Mouse (Mus musculus) stomach, embryonic 15.5 days (tissue): ENCODE measurements around the gene Col23a1. TPM values are rescaled to one million over a fixed set of nuclear protein-coding genes. Genes with fewer than 3 reads are reported as not detected.

Experiments used
- ATAC-seq: fragments of 200-750 bp; cut with Nextera tagmentation; 2 replicates; pipeline ENCODE4 v1.8.0; 2017; ENCODE audit warnings: low read depth, moderate number of reproducible peaks, moderate TSS enrichment; ENCODE audit not compliant: insufficient read depth, low FRiP score
- H3K27ac ChIP-seq: fragments of 300-500 bp; sonication (generic); 2 replicates; pipeline ENCODE4 v1.5.1; 2015; ENCODE audit warnings: mild to moderate bottlenecking, inconsistent platforms
- H3K27me3 ChIP-seq: fragments of 300-500 bp; sonication (generic); replicated peaks from 2 replicates; pipeline ENCODE4 v1.6.1; 2015; ENCODE audit warnings: inconsistent platforms
- H3K36me3 ChIP-seq: fragments of 300-500 bp; sonication (generic); 2 replicates; pipeline ENCODE4 v1.6.1; 2015; ENCODE audit warnings: inconsistent platforms
- H3K4me1 ChIP-seq: fragments of 300-500 bp; sonication (generic); 2 replicates; pipeline ENCODE4 v1.6.1; 2015; ENCODE audit warnings: inconsistent platforms
- H3K4me2 ChIP-seq: fragments of 300-500 bp; sonication (generic); 2 replicates; pipeline ENCODE4 v1.6.1; 2015; ENCODE audit warnings: mild to moderate bottlenecking, inconsistent platforms
- H3K4me3 ChIP-seq: fragments of 300-500 bp; sonication (generic); replicated peaks from 2 replicates; pipeline ENCODE4 v1.5.1; 2015; ENCODE audit warnings: inconsistent platforms
- H3K9ac ChIP-seq: fragments of 300-500 bp; sonication (generic); 2 replicates; pipeline ENCODE4 v1.6.1; 2015; ENCODE audit warnings: inconsistent platforms
- H3K9me3 ChIP-seq: fragments of 300-500 bp; sonication (generic); 2 replicates; pipeline ENCODE4 v1.6.1; 2016; ENCODE audit warnings: inconsistent platforms
- WGBS: fragments of 180-500 bp; shearing (Covaris S2); methylation state at CpG from one replicate; pipeline ENCODE4 v1.1.7; 2015; 5-methylcytosine and 5-hydroxymethylcytosine counted together
- polyA plus RNA-seq: library from polyadenylated mRNA; unstranded; fragments of >200 nt; fragmentation: Nextera tagmentation; extraction: Ambion mirVana; gene quantifications from 2 replicates; pipeline ENCODE4 v1.2.1, GENCODE M21; 2015

The Col23a1 gene
- polyA plus RNA-seq, 1 experiment from 2014 or later = 18.6 TPM

DNA sequence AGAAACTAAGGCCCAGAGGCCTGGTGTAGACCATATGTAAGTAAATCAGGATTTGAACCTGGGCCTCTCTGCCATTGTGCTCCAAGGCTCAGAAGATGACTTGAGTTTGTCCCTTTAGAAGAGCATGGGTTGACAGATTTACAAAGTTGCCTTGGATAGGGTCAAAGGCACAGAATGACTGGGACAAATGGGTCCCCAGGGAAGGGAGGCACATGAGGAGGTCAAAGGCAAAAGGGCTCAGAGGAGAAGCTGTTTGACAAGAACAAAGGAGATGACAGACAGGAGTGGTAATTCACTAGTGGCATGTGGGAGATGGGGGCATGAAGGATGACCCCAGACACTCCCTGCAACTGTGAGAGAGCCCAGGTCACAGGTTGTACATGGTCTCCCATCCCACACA, 210.1 kb downstream of the Col23a1 start:
- no peaks in the 10 kb centered on the region for H3K9me3 ChIP-seq
- peaks cover 10% of the 10 kb centered on the region for H3K4me1 ChIP-seq
- ATAC-seq = no peak
- no peak overlapping the region for H3K4me3 ChIP-seq
- no peaks in the 10 kb centered on the region for H3K27me3 ChIP-seq
- no peak overlapping the region for H3K27ac ChIP-seq
- H3K9ac ChIP-seq = no peak overlapping the region
- H3K4me2 ChIP-seq = no peak overlapping the region
- H3K36me3 ChIP-seq = no peaks in the 10 kb centered on the region

DNA sequence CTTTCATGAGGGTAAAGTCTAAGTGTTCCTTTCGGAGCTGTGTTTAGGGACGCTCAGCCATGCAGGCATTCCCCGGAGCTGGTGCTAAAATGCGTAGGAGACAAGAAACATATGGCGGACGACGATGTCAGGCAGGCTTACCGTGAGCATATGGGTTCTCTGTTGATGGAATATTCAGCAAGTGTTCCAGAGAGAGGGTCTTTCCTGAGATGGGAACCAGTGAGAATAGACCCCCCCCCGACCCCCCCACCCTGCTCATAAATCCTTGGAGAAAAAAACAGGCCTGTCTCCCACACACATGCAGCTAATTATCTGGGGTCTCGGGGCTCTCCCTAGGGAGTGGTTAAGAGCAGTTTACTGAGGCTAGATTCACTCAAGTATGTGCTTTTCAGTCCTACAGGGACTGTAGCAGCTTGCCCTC, 212.7 kb downstream of the Col23a1 start:
- Histone ChIP-seq H3K4me2 (peak overlapping the region; percentile 23; the same call in 1 of the 2 replicates), H3K36me3 (no peaks in the 10 kb centered on the region), H3K27me3 (no peaks in the 10 kb centered on the region), H3K27ac (peak overlapping the region; percentile 28; the same call in 1 of the 2 replicates), H3K4me1 (peaks cover 10% of the 10 kb centered on the region), H3K9me3 (no peaks in the 10 kb centered on the region), H3K4me3 (no peak overlapping the region), H3K9ac (no peak overlapping the region)
- ATAC-seq = no peak
- 30% methylated on average over 10 of the region's 10 CpGs for WGBS

DNA sequence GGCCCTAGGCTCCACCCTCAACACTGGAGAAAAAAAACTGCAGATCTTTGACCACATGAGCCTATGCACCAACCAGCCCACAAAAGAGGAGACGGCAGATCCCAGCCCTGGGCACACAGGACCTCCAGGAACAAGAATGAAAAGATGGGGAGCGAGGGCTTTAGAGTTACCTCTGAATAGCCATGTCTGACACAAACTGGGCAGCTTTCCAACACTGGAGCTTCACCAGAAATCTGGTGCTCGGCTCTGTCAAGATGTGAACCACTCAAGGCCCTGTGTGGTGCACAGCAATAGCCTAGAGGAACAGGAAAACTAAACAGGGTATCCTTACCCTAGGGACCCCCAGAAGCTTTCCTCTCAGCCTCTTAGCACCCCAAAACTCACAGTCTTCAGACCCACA, 215.2 kb downstream of the Col23a1 start:
- H3K4me3 ChIP-seq = no peak overlapping the region
- no peaks in the 10 kb centered on the region for H3K27me3 ChIP-seq
- no peak overlapping the region for H3K9ac ChIP-seq
- H3K4me2 ChIP-seq = no peak overlapping the region
- H3K9me3 ChIP-seq = no peaks in the 10 kb centered on the region
- no peak overlapping the region for H3K27ac ChIP-seq
- H3K4me1 ChIP-seq = peaks cover 17% of the 10 kb centered on the region
- ATAC-seq = no peak
- 41% methylated on average over 3 of the region's 3 CpGs for WGBS
- no peaks in the 10 kb centered on the region for H3K36me3 ChIP-seq

DNA sequence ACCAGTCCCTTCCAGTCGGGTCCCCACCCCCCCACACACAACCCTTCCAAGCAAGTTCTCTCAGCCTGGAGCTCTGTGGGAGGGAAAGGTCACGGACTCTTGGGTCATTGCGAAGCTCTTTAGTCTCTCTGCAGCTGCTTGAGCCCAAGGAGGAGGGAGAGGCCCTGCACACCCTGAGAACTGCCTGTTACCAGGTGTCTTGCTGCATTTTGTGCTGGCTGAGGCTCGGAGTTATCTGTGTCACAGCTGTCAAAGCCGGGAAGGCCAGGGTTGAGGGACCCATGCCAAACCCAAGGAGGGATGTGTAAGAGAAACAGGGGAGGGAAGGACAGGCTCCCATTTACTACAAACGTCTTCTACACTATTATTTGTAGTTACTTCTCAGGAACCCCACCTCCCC, 218.3 kb downstream of the Col23a1 start:
- Histone ChIP-seq H3K4me1 (peaks cover 17% of the 10 kb centered on the region), H3K9me3 (no peaks in the 10 kb centered on the region), H3K9ac (no peak overlapping the region), H3K4me2 (no peak overlapping the region), H3K4me3 (no peak overlapping the region), H3K27ac (no peak overlapping the region), H3K27me3 (no peaks in the 10 kb centered on the region), H3K36me3 (no peaks in the 10 kb centered on the region)
- 43% methylated on average over 6 of the region's 6 CpGs for WGBS
- ATAC-seq = no peak

DNA sequence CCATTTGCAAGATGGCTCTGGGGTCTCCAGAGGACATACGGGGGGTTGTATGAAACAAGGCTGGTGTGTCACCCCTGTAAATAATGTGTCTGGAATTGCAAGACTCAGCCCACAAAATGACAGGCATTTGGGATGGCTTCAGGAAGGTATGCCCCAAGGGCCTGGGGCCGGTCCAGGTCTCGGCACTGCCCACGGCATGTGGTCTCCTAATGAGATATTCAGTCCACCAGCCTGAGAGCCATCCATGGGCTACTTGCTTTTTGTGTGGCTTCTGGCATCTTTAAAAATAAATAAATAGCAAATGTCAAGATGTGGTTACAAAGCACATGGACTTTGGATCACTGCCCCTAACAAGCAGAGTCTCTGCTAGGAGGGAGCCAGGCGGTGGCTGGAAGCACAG, 219.5 kb downstream of the Col23a1 start:
- H3K4me1 ChIP-seq = peaks cover 7% of the 10 kb centered on the region
- H3K27me3 ChIP-seq = no peaks in the 10 kb centered on the region
- H3K9me3 ChIP-seq = no peaks in the 10 kb centered on the region
- 86% methylated on average over 5 of the region's 5 CpGs for WGBS
- H3K4me2 ChIP-seq = no peak overlapping the region
- no peak overlapping the region for H3K9ac ChIP-seq
- no peak overlapping the region for H3K27ac ChIP-seq
- no peaks in the 10 kb centered on the region for H3K36me3 ChIP-seq
- no peak for ATAC-seq
- no peak overlapping the region for H3K4me3 ChIP-seq

DNA sequence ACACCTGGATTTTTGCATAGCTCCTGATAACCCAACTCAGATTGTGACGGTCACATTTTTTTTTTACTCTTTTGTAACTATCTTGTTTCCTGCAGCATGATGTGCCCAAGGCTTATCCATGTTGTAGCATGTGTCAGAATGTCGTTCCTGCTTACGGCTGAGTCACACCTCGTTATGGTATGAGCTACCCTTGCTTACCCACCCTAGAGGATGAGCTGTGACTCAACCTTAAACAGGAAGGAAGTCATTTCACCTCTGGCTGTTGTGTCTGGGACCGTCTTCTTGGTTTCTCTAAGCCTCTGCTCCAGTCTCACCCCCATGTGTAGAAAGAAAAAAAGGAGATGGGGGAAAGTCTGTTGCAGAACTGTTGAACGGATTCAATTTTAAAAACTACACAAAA, 223.3 kb downstream of the Col23a1 start:
- Histone ChIP-seq H3K4me3 (no peak overlapping the region), H3K9me3 (no peaks in the 10 kb centered on the region), H3K4me2 (no peak overlapping the region), H3K27ac (no peak overlapping the region), H3K36me3 (no peaks in the 10 kb centered on the region), H3K9ac (no peak overlapping the region), H3K4me1 (peaks cover 5% of the 10 kb centered on the region; the same call in 1 of the 2 replicates), H3K27me3 (no peaks in the 10 kb centered on the region)
- WGBS = 81% methylated on average over 6 of the region's 6 CpGs
- no peak for ATAC-seq

DNA sequence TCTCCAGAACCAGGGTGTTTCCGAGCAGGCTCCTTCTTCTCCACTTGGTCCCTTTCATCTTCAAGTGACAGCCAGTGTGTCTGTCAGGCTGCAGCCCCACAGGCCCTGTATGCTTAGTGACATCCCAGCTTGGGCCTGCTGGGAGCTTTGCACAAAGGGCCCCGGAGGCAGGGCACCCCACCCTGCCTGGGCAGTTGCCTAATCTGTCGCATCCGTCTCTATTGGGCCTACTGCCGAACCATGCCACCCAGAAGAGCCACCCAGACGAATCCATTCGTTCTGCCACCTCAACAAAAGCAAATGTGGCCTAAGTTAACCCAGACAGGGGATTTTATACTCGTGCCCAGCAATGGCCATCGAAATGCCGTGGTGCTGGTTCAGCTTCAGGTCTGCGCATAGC, 225.6 kb downstream of the Col23a1 start:
- Histone ChIP-seq H3K36me3 (no peaks in the 10 kb centered on the region), H3K4me2 (no peak overlapping the region), H3K27me3 (no peaks in the 10 kb centered on the region), H3K9ac (no peak overlapping the region), H3K4me3 (no peak overlapping the region), H3K27ac (no peak overlapping the region), H3K9me3 (no peaks in the 10 kb centered on the region), H3K4me1 (no peaks in the 10 kb centered on the region)
- ATAC-seq = no peak
- WGBS = 87% methylated on average over 11 of the region's 11 CpGs

DNA sequence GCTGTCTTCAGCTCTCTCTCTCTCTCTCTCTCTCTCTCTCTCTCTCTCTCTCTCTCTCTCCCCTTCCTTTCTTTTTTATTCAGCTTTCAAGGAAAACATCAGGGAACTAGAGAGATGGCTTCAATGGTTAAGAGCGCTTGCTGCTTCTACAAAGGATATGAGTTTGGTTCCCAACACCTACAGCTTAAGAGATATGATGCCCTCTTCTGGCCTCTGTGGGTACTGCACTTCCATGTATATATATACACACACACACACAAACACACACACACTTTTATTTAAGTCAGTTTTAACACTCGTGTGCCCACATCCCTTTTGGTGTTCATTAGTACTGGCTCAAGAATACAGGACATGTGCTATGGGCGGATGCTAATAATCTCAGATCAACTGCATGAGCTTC, 228.4 kb downstream of the Col23a1 start:
- Histone ChIP-seq H3K36me3 (no peaks in the 10 kb centered on the region), H3K9me3 (no peaks in the 10 kb centered on the region), H3K27me3 (no peaks in the 10 kb centered on the region), H3K4me3 (no peak overlapping the region), H3K9ac (no peak overlapping the region), H3K27ac (no peak overlapping the region), H3K4me2 (no peak overlapping the region), H3K4me1 (no peaks in the 10 kb centered on the region)
- 95% methylated on average over 3 of the region's 3 CpGs for WGBS
- ATAC-seq = no peak

DNA sequence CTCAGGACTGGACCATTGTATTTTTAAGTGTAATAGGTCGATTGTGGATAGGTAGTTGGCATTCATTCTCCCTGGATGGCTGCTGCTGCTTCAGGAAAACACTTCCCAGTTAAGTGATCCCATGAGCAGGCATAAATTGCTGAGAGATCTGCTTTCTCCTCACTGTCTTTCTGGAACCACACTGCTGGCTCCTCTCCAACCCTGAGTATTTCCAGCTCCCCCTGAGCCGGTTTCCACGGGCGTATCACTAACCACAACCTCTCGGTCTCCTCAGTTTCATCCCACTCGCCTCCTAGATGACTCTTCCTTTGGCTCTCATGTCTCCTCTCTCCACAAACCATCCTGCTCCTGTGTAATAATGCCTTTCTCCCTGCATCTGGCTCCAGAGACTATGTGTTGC, 228.9 kb downstream of the Col23a1 start:
- Histone ChIP-seq H3K9ac (no peak overlapping the region), H3K4me3 (no peak overlapping the region)

DNA sequence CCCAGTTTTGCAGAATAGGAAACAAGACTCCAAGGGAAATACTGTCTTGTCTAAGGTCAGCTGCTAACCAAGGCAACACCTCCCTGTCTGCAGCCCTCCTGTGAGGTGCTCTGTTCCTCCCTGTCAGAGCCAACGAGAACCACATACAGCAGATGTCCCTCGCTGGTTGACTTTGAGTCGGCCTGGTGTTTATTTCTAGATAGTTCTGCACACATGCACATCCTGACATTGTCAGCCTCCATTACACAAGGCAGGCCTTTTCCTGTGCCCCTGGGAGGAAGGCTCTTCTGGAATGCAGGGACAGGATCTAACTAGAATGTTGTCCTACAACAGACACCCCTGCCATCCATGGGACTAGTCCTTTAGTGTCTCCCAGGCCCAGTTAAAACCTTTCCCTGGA, 231.7 kb downstream of the Col23a1 start:
- no peaks in the 10 kb centered on the region for H3K9me3 ChIP-seq
- no peaks in the 10 kb centered on the region for H3K27me3 ChIP-seq
- no peaks in the 10 kb centered on the region for H3K36me3 ChIP-seq
- H3K27ac ChIP-seq = no peak overlapping the region
- H3K9ac ChIP-seq = no peak overlapping the region
- 0 out of 2 replicates have a peak, but pooled peaks cover 2% of the 10 kb centered on the region for H3K4me1 ChIP-seq
- no peak overlapping the region for H3K4me2 ChIP-seq
- no peak for ATAC-seq
- 45% methylated on average over 3 of the region's 3 CpGs for WGBS
- H3K4me3 ChIP-seq = no peak overlapping the region

More for the DNA sequence above, 228.9 kb downstream of the Col23a1 start:
- Histone ChIP-seq H3K27me3 (no peaks in the 10 kb centered on the region), H3K9me3 (no peaks in the 10 kb centered on the region), H3K27ac (no peak overlapping the region), H3K4me1 (no peaks in the 10 kb centered on the region), H3K4me2 (no peak overlapping the region), H3K36me3 (no peaks in the 10 kb centered on the region)
- ATAC-seq = no peak
- 82% methylated on average over 6 of the region's 6 CpGs for WGBS

DNA sequence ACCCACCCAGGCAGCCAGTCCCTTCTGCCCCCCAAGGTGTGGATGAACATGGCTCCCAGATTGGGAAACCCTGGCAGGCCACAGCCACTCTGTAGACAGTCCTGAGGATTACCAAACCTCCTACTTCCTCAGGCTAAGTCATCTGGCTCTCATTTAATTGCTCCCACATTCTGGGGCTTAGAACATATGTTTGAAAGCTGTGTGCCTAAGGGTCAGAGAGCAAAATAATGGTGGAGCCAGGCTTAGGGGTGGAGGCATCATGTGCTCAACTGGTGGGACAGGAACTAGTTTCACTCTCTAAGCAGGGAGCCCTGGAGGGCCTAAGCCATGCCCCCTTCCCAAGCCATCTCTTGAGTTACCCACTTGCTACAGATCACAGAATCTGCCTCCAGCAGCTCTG, 233.5 kb downstream of the Col23a1 start:
- H3K36me3 ChIP-seq = no peaks in the 10 kb centered on the region
- H3K27ac ChIP-seq = no peak overlapping the region
- H3K9ac ChIP-seq = no peak overlapping the region
- no peak overlapping the region for H3K4me2 ChIP-seq
- no peaks in the 10 kb centered on the region for H3K27me3 ChIP-seq
- no peaks in the 10 kb centered on the region for H3K9me3 ChIP-seq
- 0 out of 2 replicates have a peak, but pooled peaks cover 8% of the 10 kb centered on the region for H3K4me1 ChIP-seq
- no peak for ATAC-seq
- H3K4me3 ChIP-seq = no peak overlapping the region

DNA sequence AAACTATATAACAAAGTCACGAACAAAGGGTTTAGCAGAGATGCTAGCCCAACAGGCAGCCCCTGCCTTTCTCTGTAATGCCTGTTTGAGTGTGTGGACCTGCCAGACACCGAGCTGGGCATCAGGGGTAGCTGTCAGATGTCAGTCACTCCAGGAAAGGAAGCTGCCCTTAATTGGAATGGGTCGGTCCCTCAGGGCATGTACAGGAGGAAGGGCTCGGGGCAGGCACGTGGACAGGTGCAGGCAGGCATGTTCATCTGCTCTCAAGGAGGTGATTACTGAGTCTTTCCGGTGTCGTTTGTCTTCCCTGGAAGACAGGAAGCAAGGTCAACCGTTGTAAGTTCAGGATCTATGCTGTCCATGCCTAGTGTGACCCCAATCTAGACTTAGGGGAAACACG, 233.9 kb downstream of the Col23a1 start:
- no peaks in the 10 kb centered on the region for H3K36me3 ChIP-seq
- H3K27ac ChIP-seq = no peak overlapping the region
- 63% methylated on average over 9 of the region's 9 CpGs for WGBS
- 0 out of 2 replicates have a peak, but pooled peaks cover 8% of the 10 kb centered on the region for H3K4me1 ChIP-seq
- no peaks in the 10 kb centered on the region for H3K9me3 ChIP-seq
- H3K27me3 ChIP-seq = no peaks in the 10 kb centered on the region
- no peak overlapping the region for H3K4me3 ChIP-seq
- H3K9ac ChIP-seq = no peak overlapping the region
- ATAC-seq = no peak
- no peak overlapping the region for H3K4me2 ChIP-seq

DNA sequence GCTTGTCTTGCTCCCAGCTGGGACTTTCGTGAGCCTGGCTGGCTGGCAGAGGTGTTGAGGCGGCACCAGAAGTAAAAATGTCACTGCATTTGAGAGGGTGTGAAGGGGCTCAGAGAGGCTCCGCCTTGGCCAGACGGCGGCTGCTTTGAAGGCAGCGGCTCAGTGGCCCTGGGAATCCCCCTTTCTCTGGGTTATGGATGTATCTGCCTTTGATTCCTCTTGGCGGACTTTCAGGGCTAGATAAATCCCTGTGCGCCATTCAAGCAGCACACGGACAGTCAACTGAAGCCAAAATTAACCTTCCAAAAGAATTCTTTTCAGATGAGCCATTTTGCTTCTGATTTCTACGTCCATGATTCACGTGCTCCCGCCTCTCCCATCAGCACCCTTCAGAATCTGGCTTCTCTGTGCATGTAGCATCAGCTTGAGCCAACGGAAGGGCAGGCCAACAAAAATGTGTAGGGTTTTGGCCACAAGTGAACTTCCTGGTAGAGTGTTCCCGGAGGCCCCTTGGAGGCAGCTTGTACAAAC, 237.0 kb downstream of the Col23a1 start:
- ATAC-seq = no peak
- H3K9ac ChIP-seq = no peak overlapping the region
- H3K36me3 ChIP-seq = no peaks in the 10 kb centered on the region
- H3K27me3 ChIP-seq = no peaks in the 10 kb centered on the region
- H3K4me2 ChIP-seq = 0 out of 2 replicates have a peak overlapping the region, but pooled peaks have one; percentile 12
- H3K9me3 ChIP-seq = no peaks in the 10 kb centered on the region
- no peak overlapping the region for H3K4me3 ChIP-seq
- 35% methylated on average over 14 of the region's 14 CpGs for WGBS
- H3K4me1 ChIP-seq = 0 out of 2 replicates have a peak, but pooled peaks cover 8% of the 10 kb centered on the region
- 0 out of 2 replicates have a peak overlapping the region, but pooled peaks have one; percentile 18 for H3K27ac ChIP-seq
